Mouse (Mus musculus): Measurements from ENCODE around the gene Pawr.
"Not testable (repeated sequence)": the region's sequence is repeated elsewhere in the genome, so short reads cannot be mapped to it uniquely, and the experiment has no call there.

The Pawr gene

DNA sequence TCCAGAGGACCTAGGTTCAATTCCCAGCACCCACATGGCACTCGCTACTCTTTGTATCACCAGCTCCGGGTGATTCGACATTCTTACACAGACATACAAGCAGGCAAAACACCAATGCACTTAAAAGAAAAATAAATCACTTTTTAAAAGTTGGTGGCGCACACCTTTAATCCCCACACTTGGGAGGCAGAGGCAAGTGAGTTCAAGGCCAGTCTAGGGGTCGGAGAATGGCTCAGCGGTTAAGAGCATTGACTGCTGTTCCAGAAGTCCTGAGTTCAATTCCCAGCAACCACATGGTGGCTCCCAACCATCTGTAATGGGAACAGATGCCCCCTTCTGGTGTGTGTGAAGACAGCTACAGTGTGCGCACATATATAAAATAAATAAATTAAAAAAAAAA is 16.7 kb upstream of the Pawr start:
- no peak for DNase-seq

GRCm38 (mm10) chr10:108328356-108328755 is 3.6 kb upstream of the Pawr start:
- DNase-seq, result no peak

DNA sequence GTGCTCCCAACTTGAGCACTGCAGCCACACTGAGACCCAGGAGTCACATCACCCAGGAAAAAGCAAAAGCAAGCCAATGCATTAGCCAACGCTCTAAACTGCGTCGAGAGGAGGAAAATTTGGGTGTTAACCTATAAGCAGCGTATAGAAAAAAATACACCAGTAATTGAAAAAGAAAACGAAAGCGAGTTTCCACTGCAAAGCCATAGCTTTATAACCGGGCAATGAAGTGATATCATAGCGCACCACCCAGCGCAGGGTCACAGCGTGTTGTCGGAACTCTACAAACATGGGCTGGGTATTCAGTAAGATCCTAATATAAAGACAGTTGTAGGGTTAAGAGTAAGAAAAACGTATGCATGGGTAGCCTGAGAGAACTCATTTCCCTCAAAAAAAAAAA is 2.9 kb upstream of the Pawr start:
- no peak for DNase-seq

DNA sequence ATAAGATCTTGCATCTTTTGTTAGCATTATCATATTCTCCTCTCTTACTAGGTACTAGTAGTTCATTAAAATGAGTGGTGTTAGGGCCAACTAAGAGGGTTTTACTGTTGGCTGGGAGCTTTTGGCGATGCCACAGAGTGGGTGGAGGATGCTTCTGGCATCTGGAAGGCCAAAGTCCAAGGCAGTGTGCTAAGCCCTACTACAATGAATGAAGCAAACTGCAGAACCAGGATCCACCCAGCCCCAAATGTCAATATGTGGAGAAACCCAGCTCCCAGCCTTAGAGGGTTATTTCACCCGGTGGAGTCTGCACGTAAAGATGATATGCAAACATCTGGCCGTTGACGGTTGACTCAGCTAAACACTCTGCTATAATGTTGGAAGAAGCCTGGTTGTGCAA is 2.1 kb upstream of the Pawr start:
- DNase-seq, result no peak

GRCm38 (mm10) chr10:108330964-108331363 is 957 bp upstream of the Pawr start:
- DNase-seq, result no peak

- peak; percentile 42 for DNase-seq
Observed at GRCm38 (mm10) chr10:108332571-108333541, 935 bp downstream of the Pawr start.

DNA sequence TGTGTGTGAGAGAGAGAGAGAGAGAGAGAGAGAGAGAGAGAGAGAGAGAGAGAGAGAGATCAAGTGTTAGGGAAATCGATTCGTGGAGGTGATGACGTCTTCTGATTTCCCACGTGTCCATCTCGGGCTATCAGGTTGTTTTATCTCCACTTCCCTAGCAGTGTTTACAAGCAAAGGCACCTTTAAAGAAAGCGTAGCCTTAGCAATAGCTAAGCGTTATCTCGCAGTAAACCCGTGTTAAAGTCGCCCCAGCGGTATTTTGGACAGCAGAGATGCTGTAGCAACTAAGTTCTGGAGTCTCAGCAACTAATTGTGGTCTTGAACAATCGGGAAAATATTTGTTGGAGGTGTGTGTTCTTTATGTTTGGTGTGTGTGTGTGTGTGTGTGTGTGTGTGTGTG is 1.7 kb downstream of the Pawr start:
- no peak for DNase-seq

- no peak for DNase-seq
Observed at GRCm38 (mm10) chr10:108334096-108334495, 2.2 kb downstream of the Pawr start.

GRCm38 (mm10) chr10:108335736-108336292 is 3.9 kb downstream of the Pawr start:
- no peak for DNase-seq

DNA sequence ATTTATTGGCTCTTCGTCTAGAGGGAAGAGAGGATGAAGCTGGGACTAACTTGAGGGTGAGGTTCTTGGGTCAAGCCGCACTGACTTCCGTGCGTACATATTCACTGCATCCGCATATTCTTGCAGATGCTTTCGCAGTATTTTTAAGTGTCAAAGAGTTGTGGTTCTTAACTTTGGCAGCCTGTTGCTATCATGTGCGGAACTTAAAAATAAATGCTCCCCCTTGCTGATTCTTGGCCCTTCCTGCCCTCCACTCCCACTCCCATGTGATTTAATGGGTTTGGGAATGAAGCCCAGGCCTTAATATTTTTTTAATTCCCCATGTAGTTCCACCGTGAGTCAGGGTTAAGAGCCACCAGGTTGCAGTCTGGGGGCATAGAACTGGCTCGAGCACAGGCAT is 4.7 kb downstream of the Pawr start:
- DNase-seq, result no peak

DNA sequence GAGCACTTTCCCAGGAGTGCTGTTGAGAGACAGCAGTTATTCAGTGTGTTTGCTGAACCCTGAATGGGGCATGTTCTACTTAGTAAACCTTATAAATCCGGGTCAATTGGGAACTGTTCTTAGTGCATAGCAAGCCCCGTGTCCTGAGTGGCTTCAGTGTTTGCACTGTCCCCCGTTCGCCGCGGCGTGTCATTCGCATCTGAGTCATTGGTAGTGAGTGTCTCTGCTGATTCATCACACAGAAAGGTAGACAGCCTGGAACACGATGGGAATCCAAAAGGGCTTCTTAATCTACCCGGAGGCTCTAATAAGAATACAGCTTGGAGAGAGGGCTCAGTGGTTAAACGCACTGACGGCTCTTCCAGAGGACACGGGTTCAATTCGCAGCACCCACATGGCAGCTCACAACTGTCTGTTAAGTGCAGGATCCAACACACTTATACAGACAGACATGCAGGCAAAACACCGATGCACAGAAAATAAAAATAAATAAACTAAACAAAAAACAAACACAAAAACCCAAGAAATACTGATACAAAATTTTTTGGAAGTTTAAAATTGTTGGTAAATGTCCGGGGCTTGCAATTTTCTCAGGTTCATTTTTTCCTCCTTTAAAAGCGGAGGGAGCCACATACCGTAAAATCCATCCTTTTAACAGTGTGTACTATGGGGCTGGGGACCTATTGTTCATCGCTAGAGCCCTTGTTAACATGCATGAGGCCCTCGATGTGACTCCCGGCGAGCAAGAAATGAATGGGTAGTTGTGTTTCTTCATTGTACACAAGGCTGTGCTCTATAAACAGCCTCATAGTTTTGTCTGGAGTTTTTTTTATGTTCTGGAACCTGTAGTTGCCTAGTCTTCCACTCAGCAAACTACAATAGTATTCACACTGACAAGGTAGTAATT is 6.4 kb downstream of the Pawr start:
- no peak for DNase-seq

DNA sequence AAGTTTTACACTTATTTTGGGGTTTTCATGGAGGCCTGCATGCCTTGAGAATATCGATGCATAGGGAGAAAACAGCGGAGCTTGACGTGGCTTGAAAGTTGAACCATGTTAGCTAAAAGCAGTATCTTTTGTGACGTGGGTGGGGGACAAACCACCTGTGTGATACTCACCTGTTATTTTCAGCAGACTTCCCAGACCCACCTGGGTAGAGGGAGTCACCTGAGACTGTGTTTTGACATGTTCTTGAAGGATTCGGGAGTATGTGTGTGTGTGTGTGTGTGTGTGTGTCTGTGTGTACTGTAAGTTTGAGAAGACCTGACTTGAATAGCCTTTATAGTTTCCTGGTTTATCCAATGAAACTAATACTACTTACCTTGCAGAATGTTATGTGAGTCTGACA is 7.2 kb downstream of the Pawr start:
- no peak for DNase-seq

- DNase-seq, result no peak
Observed at GRCm38 (mm10) chr10:108339872-108340271, 8.0 kb downstream of the Pawr start.

DNA sequence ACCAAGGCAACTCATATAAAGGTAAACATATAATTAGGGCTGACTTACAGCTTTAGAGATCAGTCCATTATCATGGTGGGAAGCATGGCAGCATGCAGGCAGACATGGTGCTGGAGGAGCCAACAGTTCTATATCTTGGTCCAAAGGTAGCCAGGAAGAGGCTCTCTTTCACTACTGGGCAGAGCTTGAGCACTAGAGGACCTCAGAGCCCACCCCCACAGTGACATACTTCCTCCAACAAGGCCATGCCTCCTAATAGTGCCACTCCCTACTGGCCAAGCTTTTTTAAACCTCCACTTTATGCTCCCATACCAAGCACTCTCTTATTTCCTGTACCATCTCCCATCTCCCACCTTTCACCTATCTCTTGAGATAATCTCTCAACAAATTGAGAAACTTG is 11.8 kb downstream of the Pawr start:
- DNase-seq, result no peak

- DNase-seq, result no peak
Observed at GRCm38 (mm10) chr10:108345123-108345522, 13.2 kb downstream of the Pawr start.

DNA sequence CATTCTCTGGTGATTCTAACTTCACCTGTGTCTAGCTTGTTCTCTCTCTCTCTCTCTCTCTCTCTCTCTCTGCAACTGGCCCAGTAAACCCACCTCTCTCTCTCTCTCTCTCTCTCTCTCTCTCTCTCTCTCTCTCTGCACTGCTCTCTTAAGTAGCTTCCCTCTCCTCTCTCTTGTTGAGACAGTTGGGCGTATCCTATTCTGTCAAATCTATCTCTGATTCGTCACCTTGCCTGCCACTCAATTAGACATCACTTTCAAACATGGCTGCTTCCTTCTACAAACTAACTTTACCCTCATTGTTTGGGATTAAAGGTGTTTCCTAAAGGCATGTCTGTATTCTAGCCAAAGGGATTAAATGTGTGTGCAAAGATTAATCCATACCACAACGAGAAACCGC is 14.4 kb downstream of the Pawr start:
- not testable (repeated sequence) for DNase-seq

DNA sequence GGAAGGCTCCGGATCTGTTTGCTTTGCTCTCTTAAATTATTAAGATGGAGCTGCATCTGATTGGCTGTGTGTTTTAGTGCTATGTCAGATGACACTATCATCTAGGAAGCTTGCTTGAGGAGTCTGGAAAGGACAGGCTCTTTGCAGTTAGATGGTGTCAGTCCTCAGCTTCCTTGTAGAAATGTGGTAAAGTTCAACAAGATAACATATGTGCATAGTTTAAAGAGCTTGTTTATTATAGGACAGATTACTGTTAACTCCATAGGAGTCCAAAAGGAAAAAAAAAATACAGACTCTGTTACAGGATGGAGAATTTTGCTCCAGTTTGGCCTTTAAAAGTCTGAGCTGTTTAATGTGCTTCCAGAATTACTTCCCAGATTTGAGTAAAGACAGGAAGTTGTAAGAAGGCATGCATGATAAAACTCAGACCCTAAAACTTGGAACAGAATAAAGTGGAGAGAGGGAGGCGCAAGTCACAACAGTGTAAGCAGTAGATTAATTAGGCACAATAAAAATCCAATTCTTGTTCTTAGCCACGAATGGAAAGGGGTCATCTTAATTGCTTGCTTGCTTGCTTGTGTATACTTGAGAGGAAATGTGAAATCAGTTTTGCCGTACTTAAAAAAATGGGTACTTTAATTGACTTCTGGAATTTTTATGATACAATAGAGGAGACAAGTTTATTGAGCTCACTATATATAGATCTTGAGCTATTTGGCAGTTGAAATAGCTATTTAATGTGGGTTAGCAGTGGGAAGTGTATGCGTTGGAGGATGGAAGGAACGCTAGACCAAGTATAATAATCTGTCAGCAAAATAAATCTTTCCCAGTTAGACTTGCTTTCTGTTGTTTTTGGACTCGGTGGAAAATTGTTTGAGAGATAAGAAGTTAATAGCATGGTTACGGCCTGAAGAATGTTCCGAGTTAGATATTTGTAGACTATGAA is 18.5 kb downstream of the Pawr start:
- DNase-seq, result no peak

GRCm38 (mm10) chr10:108352944-108353343 is 21.0 kb downstream of the Pawr start:
- DNase-seq, result no peak

DNA sequence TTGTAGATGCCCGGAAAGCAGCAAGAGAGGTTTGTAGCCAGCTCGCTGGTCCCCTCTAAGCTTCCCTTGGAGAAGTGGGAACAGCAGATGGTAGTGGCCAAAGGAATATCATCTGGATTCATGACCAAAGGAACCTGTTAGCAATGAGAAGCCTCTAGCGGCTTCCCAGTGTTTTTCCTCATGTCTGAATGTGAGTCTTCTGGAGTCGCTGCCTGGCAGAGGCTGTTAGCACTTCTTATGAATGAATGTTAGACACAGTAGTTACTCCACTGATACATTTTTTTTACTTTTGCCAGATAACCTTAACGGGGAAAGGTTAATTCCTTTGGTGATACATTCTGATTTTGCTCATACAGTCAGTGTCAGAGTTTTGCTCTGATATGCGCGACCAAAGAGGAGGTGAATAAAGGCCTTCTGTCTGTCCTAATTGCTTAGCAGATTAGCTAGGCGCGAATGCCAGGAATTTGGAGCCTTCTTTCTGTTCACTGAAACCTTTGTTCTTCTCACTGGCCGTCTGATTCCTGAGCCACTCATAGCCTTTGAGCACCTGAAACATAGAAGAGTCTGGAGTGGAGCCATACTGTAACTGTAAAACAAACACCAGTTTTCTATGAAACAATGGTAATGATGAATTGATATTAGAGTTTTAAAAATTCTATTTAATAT is 22.9 kb downstream of the Pawr start:
- DNase-seq, result no peak

DNA sequence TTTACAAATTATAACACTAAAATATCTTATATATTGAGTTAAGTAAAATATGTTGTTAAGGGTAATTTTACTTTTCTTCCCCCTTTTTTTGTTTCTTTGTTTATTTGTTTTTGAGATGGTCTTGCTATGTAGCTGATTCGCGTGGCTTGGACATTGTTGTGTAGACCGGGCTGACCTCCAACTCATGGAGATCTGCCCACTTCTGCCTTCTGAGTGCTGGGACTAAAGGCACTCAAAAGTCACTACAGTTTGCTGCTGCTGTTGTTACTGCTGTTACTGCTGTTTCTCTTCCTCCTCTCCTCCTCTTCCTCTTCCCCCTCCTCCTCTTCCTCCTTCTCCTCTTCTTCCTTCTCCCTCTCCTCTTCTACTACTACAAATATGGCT is 23.5 kb downstream of the Pawr start:
- no peak for DNase-seq

DNA sequence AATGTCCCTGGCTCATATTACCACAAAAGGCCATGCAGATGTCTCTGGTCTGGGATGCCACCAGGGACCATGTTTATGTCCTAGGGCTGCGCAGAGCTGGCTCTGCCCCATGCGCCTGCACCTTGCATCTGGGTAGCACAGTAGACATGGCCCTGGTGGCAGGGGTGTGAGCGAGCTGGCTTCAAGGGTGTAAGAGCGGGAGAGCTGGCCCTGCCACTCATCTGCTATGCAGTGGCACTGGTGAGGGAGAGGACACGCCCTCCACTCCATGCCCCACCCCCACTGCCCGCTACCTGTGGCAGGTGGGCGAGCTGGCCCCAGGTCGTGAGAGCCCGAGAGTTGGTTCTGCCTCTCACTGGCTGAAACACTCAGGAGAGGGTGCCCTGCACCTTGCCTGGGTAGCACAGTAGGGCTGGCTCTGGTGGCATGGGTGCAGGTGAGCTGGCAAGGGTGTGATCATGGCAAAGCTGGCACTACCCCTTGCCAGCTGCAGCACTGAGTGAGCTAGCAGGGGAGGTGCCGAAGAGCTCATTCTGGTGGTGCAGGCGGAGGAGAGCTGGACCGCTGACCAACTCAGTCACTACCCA is 24.8 kb downstream of the Pawr start:
- no peak for DNase-seq

Data from right cerebral cortex, postnatal 4 days (tissue).